ENCODE assay signal across 17 mouse cellular contexts in genomic region chr7:19194676-19195075, GRCm38 (mm10). TPM values are rescaled to one million over a fixed set of nuclear protein-coding genes. Genes with fewer than 3 reads are reported as not detected.
DNase-seq lines count a peak whose midpoint lies in the region; ATAC-seq and TF ChIP-seq lines count a peak whose summit lies in the region.
"Had no signal": no experiment of that assay in that cellular context is flagged by ENCODE, and none has a peak within 500 bp of the region (broad histone marks: within the 10 kb centered on the region; RNA-seq: fewer than 3 reads in every experiment).

No protein-coding gene starts in this region.

- H3K27ac ChIP-seq in layer of hippocampus, adult 2 months, result no peak overlapping the region
- H3K27ac ChIP-seq: limb, embryonic 15.5 days had no signal

- in situ Hi-C loops in Patski (cut with MboI; ENCODE audit: low pct_unique_long_range_greater_than_20kb), result no loop called here

- ATAC-seq in Patski, result no peak
- ATAC-seq: activated CD4-positive, CD25-positive, alpha-beta regulatory T cell, adult 4 months; intestine, embryonic 16.5 days had no signal

- CTCF ChIA-PET in Patski (lab: Charles Lee), result interaction anchor here (0.9 to 1.5 kb wide), 7 partner anchors 9 to 16 kb away, joined by 3 to 6 read pairs (median 3); no protein-coding TSS in a partner anchor

- DNase-seq in layer of hippocampus, adult 2 months (ENCODE audit: low spot score in 2 of 2), result no peak
- no peak for DNase-seq in layer of hippocampus, adult 9-10 months (ENCODE audit: low spot score)
- peak; percentile 32 for DNase-seq in right cerebral cortex, postnatal 14 days
- DNase-seq in right cerebral cortex, postnatal 36 days (ENCODE audit: low spot score in 2 of 2), result no peak
- no peak for DNase-seq in Patski (ENCODE audit: low read depth, low spot score)
- peak; percentile 36 for DNase-seq in splenic B cell, adult 2 months (ENCODE audit: low read depth, low spot score)
- no peak for DNase-seq in kidney, adult 18-20 months
- no peak for DNase-seq in right cerebral cortex, adult 18-20 months
- DNase-seq: adrenal gland, postnatal 36 days; cerebellum, adult 11 months; gastrocnemius, postnatal 14 days had no signal

- H3K27me3 ChIP-seq in Patski, result no peaks in the 10 kb centered on the region
- H3K27me3 ChIP-seq in splenic B cell, adult 2 months (ENCODE audit: control insufficient read depth, insufficient read depth, low read length, poor library complexity, severe bottlenecking), result no peaks in the 10 kb centered on the region
- H3K27me3 ChIP-seq: limb, embryonic 15.5 days had no signal

- H3K36me3 ChIP-seq in splenic B cell, adult 2 months (ENCODE audit: control insufficient read depth, insufficient read depth, low read length, poor library complexity, severe bottlenecking), result no peaks in the 10 kb centered on the region; the same call in 1 of the 2 replicates

- POLR2A ChIA-PET in Patski (lab: Charles Lee), result no interaction called here

- TF ChIP-seq CTCF in layer of hippocampus, adult 2 months (conservative IDR thresholded peaks at IDR 0.05), result peak; percentile 67
- TF ChIP-seq CTCF in Patski (IDR thresholded peaks at IDR 0.05), result peak; percentile 52

- H3K4me3 ChIP-seq in layer of hippocampus, adult 2 months, result no peak overlapping the region
- H3K4me3 ChIP-seq: erythroblast, embryonic 14.5 days; limb, embryonic 15.5 days had no signal

RNA-seq across cellular contexts. Expression of gene Gpr4, which starts 17.7 kb away (rescaled TPM):
- total RNA-seq in layer of hippocampus, adult 2 months (2021), result 1 to 10 TPM; 1.6 to 2.5 TPM
- polyA plus RNA-seq in Patski (2021), result 0.19 TPM
- total RNA-seq: monocyte, adult 5-6 weeks had no signal
- polyA plus RNA-seq: erythroblast, embryonic 14.5 days had no signal

RNA-seq across cellular contexts. Expression of gene Eml2, which starts 18.5 kb away (rescaled TPM):
- 100 to 1,000 TPM; 159 to 162 TPM for total RNA-seq in layer of hippocampus, adult 2 months (2021)
- polyA plus RNA-seq in Patski (2021), result 73.6 TPM

RNA-seq across cellular contexts. Expression of gene Gipr, which starts 28.7 kb away (rescaled TPM):
- 1 to 10 TPM in 1 of 2 experiments, under 1 TPM in 1; 0.87 to 1.2 TPM for total RNA-seq in layer of hippocampus, adult 2 months (2021)
- polyA plus RNA-seq in Patski (2021), result 0.08 TPM
- total RNA-seq: hematopoietic stem cell, adult 5-6 weeks; monocyte, adult 5-6 weeks had no signal
- polyA plus RNA-seq: activated CD4-positive, CD25-positive, alpha-beta regulatory T cell, adult 4 months; erythroblast, embryonic 14.5 days had no signal

RNA-seq across cellular contexts. Expression of gene Opa3, which starts 33.5 kb away (rescaled TPM):
- 10 to 100 TPM; 37.4 to 38.7 TPM for total RNA-seq in layer of hippocampus, adult 2 months (2021)
- polyA plus RNA-seq in Patski (2021), result 39.2 TPM

RNA-seq across cellular contexts. Expression of gene Snrpd2, which starts 45.2 kb away (rescaled TPM):
- 10 to 100 TPM; 76.0 to 80.5 TPM for total RNA-seq in layer of hippocampus, adult 2 months (2021)
- 108 TPM for polyA plus RNA-seq in Patski (2021)

Comparison
In these comparisons a context has a peak if more than half of its experiments do, and no peak if none do; other contexts are left out.
1. DNase-seq: peak in right cerebral cortex, postnatal 14 days (single experiment) and splenic B cell, adult 2 months (single experiment); none in layer of hippocampus, adult 2 months (0 of 2), layer of hippocampus, adult 9-10 months (single experiment), right cerebral cortex, postnatal 36 days (0 of 2), Patski (single experiment), kidney, adult 18-20 months (single experiment) and right cerebral cortex, adult 18-20 months (single experiment).